Mouse (Mus musculus) kidney, postnatal 25 days (tissue): ENCODE results near the gene Pnldc1.

Source experiments
- DNase-seq, 2 experiments: peaks; one replicate each; pipeline ENCODE4 v3.0.0; 2021; ENCODE audit warnings: mixed read lengths in 2 of 2

The Pnldc1 gene

DNA sequence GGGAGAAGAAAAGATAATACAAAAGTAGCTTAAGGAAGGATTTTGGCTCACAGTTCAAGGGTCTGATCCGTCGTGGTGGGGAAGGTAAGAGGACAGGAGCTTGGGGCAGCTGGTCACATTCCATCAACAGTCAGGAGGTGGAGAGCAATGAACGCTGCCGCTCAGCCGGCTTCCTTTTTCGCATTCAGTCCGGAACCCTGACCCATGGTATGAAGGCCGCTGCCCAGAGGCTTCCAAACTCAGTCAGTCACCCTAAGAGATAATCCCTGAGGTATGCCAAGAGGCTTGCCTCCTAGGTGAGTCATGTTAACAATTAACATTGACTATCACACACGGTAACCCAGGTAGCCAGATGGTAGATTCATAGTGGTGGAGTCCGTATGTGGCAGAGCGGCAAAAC lies 55.6 kb downstream of the Pnldc1 start:
- peak in 1 of 2 experiments; percentile 35 for DNase-seq

- DNase-seq: no peak
These were observed 56.2 kb downstream of the Pnldc1 start for GRCm38 (mm10) chr17:12853821-12854220.

DNA sequence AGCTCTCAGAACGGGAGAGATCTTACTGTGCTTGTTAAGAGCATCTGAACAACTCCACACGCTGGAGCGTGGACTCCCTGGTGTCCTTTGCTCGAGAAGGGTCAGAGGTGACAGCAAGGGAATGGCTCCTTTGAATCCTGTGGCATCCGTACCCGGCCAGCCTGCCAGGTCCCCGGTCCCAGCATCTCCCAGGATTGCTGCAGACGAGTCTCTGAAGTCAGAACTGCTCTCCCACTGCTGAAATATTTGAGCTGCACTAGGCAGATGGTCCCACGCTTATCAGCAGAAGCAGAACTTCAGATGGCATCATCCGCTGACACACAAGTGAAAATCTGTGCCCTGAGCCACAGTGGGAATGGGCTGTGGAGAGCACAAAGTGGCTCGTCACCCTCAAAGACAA lies 58.3 kb downstream of the Pnldc1 start:
- DNase-seq: peak in 1 of 2 experiments; percentile 22

DNA sequence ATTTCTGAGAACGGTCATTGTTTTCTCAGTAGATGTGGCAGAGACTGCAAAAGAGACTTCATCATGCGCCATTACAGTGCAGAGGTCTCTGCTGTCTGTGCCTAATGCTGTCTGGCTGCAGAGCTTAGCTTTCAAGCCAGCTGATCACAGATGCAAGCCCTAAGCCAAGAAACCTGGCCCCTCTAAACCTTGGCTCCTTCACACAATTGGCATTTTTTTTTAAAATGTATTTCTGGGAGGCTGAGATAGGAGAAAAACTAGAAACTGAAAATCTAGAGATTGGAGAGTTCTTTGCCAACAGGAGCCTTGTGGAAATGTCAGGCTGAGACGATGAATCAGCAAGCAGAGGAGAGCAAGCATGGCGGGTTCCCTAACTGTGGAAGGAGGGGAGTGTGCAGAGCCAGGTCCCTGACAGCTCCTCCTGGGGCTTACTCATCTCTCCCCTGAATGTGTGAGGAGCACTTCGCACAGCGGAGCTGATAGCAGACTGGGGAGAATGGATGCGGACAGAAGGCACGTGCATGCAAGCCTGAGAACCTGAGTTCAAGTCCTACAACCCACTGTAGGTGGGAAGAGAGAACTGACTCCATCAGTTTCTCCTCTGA lies 60.1 kb downstream of the Pnldc1 start:
- no peak for DNase-seq

DNA sequence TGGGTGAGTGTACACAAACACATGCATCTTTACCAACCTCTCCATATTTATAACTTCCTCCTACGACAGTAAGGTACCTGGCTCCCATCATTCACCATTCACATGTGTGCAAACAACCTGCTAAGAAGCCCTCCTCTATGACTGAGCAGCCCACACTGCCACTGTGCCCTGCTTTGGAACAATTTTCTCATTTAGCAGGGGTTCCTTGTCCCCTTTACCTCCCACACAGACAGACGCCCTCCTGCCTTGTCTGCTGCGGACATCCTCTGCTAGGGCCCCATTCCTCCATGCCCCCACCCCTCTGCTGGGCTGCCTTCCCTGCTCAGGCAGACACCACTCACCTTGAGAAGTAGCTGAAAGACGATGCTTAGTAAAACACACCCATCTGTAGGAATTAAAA lies 62.3 kb downstream of the Pnldc1 start:
- DNase-seq: no peak

DNA sequence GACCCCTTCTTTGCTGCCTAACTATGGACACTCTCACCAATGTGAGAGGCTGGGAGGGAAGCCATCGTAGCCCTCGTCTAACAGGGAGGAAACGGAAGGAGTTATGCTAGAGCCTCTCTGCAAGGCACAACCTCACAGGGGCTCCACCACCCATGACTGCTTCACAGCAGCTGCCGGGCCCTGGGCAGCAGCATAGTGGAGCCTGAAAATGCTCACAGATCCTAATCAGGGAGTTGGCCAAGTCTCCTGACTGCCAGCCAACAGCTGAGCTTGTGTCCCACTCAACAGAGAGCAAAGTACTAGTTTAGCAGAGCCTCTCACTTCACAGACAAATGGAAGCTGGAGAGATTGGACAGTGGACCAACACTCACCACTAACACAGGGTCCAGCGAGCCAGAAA lies 63.6 kb downstream of the Pnldc1 start:
- peak; percentile 65 to 78 for DNase-seq

DNA sequence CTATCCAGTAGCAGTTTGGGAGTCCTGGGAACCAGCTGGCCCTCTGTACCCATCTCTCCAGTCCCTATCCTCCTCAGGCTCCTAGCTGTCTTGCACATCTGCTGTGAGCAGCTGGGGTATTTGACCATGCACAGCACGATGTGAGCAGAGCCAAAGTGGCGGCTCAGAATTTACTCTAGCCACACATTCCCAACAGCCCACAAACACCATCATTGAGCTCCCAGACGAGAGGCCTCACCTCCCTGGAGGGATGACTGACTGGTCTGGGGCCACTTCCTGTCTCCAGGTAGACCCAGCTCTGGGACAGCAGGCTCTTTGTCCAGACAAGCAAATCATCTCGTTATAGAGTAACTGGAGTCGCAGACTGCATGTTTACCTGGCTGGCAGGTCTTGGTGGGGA lies 64.2 kb downstream of the Pnldc1 start:
- no peak for DNase-seq

DNA sequence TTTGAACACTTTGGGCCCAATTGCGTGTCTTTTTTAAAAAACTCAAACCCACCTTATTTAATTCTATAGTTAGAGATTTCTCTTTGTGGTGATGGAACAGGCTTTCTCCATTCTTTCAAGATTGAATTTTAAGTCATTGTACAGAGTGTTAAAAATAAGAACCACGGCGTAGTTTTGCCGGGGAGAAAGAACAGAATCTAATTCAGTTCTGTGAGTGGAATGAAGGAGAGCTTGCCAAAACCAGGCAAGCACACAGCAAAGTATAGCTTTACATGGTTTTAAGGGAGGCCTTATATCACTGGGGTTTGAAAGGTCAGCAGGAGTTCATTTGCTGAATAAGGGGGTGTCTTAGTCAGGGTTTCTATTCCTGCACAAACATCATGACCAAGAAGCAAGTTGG lies 65.5 kb downstream of the Pnldc1 start:
- no peak for DNase-seq

- DNase-seq: no peak
These were observed 66.2 kb downstream of the Pnldc1 start for GRCm38 (mm10) chr17:12843826-12844225.

DNA sequence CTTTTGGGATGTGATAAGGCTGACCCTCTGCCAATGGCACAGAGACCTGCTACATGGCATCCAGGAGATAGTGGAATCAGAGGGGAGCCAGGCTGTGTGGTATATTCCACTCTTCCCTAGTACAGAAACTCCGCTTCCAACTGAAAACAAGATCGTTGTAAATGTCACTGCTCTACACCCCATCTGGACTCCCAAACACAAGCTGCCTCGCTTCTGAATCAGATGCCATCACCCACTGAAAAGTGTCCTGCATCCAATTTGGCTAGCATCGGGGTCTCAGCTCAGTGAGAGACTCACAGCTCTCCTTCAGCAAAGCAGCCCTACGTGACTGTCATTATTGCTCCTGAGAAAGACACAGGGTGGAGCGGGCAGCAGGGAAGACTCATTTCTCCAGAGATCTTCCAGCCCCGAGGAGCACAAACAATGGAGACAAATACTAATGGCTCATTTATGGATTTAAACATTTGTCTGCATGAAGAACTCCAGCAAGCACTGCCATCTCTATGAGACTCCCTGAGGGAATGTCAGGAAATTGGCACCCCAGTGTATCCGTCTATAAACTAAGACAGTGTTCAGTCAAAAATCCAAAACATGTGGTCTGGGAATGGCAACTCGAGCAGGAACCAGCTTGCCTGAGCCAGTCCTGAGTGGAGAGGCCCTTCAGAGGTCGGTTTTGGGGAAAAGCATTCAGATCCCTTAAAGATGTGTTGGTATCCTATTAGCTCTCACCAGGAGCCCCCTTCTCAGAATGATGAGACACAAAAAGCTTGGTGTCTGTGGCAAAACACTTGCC lies 70.4 kb downstream of the Pnldc1 start:
- no peak for DNase-seq
